Mouse (Mus musculus) liver, embryonic 16.5 days (tissue): ENCODE data around the gene Defb36. TPM values are rescaled to one million over a fixed set of nuclear protein-coding genes. Genes with fewer than 3 reads are reported as not detected.

Experiments used
- ATAC-seq: fragments of 200-750 bp; cut with Nextera tagmentation; 2 replicates; pipeline ENCODE4 v1.8.0; 2017; ENCODE audit warnings: low read depth, mild to moderate bottlenecking, moderate number of reproducible peaks, moderate library complexity
- H3K27ac ChIP-seq: fragments of 300-500 bp; sonication (generic); 2 replicates; pipeline ENCODE4 v1.5.1; 2014; ENCODE audit warnings: mild to moderate bottlenecking, low read length
- H3K27me3 ChIP-seq: fragments of 300-500 bp; sonication (generic); 2 replicates; pipeline ENCODE4 v1.6.1; 2014; ENCODE audit warnings: low read depth, low read length, mixed read lengths; ENCODE audit not compliant: control insufficient read depth, insufficient read depth
- H3K36me3 ChIP-seq: fragments of 300-500 bp; sonication (generic); 2 replicates; pipeline ENCODE4 v1.6.1; 2014; ENCODE audit warnings: mild to moderate bottlenecking; ENCODE audit not compliant: control insufficient read depth, insufficient read depth
- H3K4me1 ChIP-seq: fragments of 300-500 bp; sonication (generic); 2 replicates; pipeline ENCODE4 v1.6.1; 2014; ENCODE audit warnings: low read depth, low read length, mixed read lengths; ENCODE audit not compliant: control insufficient read depth
- H3K4me2 ChIP-seq: fragments of 300-500 bp; sonication (generic); 2 replicates; pipeline ENCODE4 v1.6.1; 2014; ENCODE audit warnings: low read depth, low read length, mixed read lengths
- H3K4me3 ChIP-seq: fragments of 300-500 bp; sonication (generic); 2 replicates; pipeline ENCODE4 v1.5.1; 2014; ENCODE audit warnings: low read depth, mild to moderate bottlenecking, low read length
- H3K9ac ChIP-seq: fragments of 300-500 bp; sonication (generic); 2 replicates; pipeline ENCODE4 v1.6.1; 2014; ENCODE audit warnings: low read depth, low read length
- H3K9me3 ChIP-seq: fragments of 300-500 bp; sonication (generic); replicated peaks from 2 replicates; pipeline ENCODE4 v1.6.1; 2016; ENCODE audit warnings: low read length; ENCODE audit not compliant: control insufficient read depth
- WGBS: fragments of 180-500 bp; shearing (Covaris S2); extraction: QIAGEN DNeasy Blood & Tissue Kit; methylation state at CpG from one replicate; pipeline ENCODE4 v1.1.7; 2014; ENCODE audit not compliant: insufficient replicate concordance; 5-methylcytosine and 5-hydroxymethylcytosine counted together
- polyA plus RNA-seq: library from polyadenylated mRNA; unstranded; fragments of >200 nt; fragmentation: Nextera tagmentation; extraction: Ambion mirVana; gene quantifications from 2 replicates; pipeline ENCODE4 v1.2.1, GENCODE M21; 2015

The Defb36 gene
- polyA plus RNA-seq, 1 experiment from 2014 or later: not detected

DNA sequence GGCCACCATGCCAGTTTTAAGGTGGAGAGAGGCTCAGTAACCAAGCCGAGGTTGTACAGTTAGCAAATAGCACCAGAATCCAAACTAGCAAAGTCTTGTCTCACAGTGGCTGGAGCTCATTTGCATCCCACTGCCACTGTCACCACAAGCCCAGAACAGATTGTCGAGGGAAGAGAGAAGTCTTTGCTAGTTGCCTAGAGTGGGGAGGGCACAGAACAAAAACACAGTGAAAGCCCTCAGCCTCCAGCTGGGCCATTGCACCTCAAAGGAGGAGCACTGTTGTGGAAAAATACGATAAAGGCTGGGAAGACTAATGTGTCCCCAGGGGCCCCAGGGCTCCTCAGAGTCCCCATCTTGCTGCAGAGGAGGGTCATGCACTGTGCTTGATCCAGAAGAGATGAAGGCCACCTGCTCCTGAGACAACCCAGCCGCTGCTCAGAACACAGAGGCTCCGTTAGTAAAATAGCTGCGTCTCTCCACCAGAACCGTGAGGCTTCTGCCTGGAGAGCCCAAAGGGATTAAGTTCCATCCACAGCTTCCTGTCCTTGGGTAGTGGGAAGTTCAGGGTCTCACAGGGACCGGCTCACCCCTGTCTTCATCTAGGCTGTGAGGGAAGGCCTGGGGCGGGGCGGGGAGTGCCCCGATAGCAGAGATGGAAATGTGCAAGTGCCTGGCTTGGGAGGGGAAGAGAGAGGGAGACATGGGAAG is 35.4 kb downstream of the Defb36 start:
- H3K4me1 ChIP-seq: no peaks in the 10 kb centered on the region
- H3K4me2 ChIP-seq: no peak overlapping the region
- 47% methylated on average over 11 of the region's 11 CpGs for WGBS
- H3K9me3 ChIP-seq: no peaks in the 10 kb centered on the region
- H3K4me3 ChIP-seq: no peak overlapping the region
- no peaks in the 10 kb centered on the region for H3K27me3 ChIP-seq
- no peak overlapping the region for H3K9ac ChIP-seq
- no peak for ATAC-seq
- H3K36me3 ChIP-seq: no peaks in the 10 kb centered on the region
- H3K27ac ChIP-seq: peak overlapping the region; percentile 22; the same call in 1 of the 2 replicates

DNA sequence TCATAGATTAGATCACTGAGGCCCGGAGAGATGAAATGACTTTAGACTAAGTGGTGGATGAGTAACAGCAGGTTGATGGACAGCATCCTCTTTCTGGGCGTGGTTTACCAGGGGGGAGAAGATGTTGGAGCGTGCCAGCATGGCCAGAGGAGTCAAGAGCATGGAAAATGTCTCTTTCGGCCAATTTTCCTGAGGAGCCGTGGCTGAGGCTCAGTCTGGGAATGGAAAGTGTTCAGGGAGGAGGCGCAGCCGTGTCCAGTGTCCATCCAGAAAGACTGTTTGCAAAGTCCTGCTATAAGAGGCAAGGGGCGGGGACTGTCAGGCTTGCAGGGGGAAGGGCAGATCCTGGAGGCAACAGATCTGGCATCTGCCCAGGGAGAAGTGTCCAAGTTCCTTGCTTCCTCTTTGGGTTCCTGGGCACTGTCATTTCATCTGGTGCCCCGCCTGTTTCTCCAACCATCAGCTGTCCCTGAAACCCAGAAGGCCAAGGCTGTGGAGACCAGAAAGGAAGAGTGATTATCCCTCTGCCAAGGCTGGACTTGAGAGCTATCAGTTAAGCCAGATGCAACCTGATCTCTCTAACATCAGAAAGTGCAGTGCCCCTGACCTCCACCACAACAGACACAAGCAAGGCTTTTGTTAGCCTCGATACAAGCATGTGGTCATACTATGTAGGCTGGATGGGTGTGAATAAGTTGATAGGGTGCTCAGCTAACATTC is 48.9 kb downstream of the Defb36 start:
- H3K4me1 ChIP-seq: no peaks in the 10 kb centered on the region
- 48% methylated on average over 10 of the region's 10 CpGs for WGBS
- ATAC-seq: no peak
- H3K36me3 ChIP-seq: no peaks in the 10 kb centered on the region
- H3K9ac ChIP-seq: no peak overlapping the region
- no peak overlapping the region for H3K27ac ChIP-seq
- no peaks in the 10 kb centered on the region for H3K9me3 ChIP-seq
- no peak overlapping the region for H3K4me3 ChIP-seq
- no peaks in the 10 kb centered on the region for H3K27me3 ChIP-seq
- H3K4me2 ChIP-seq: no peak overlapping the region

DNA sequence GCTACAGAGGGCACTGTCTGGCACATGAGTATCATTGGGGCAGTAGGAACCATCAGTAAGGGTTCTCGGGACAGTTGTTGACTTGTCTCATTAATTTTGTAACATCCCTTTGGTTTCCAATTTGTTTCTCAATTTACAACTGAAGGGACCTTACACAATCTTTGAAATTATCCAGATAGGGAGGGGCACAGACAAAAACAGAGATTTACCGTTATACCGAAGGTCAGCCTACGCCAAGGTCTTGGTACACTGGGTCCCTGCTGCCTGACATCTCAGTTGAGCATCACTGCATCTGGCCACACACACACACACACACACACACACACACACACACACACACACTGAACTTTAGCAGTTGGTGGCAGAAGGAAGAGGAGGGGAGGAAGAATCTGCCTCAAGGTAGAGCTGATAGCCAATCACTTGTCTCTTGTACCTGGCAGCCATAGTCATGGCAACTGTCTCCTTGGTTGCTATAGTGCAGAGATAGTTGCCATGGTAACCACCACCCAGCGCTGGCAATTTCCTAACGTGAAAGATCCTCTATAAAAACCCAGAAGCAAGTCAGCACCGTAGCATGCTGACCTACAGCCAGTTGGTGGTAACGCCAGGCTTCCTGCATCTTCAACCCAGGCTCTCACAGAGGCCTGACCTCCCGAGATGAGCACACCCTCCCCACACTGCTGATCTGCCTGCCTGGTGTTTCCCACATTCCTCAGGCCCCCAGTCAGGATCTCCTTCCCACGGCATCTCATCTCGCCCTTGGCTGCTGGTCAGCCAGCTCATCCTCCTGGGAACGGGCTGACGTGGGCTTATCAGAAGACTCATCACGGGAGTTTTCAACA is 50.0 kb downstream of the Defb36 start:
- no peak overlapping the region for H3K9ac ChIP-seq
- no peaks in the 10 kb centered on the region for H3K4me1 ChIP-seq
- no peak for ATAC-seq
- no peak overlapping the region for H3K4me2 ChIP-seq
- no peak overlapping the region for H3K4me3 ChIP-seq
- no peaks in the 10 kb centered on the region for H3K9me3 ChIP-seq
- H3K27me3 ChIP-seq: no peaks in the 10 kb centered on the region
- H3K36me3 ChIP-seq: no peaks in the 10 kb centered on the region
- 34% methylated on average over 14 of the region's 14 CpGs for WGBS
- H3K27ac ChIP-seq: no peak overlapping the region

DNA sequence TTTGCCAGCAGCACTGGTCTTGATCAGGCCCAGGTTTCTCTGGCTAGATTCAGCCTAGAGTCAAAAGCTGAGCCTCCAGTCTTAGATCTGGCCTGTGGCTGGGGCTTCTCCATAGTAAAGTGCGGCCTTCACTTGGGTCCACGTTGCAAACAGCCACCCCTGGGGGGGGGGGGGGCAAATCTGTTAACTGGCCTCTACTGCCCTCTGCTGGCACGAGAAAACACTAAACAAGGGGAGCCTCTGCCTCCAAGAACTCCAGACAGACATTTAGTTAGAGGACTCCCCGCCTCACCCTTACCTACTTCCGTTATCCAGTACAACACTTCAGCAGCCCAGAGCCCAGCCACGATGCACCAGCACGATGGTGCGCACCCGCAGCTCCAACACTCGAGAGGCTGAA is 53.3 kb downstream of the Defb36 start:
- Histone ChIP-seq H3K27me3 (no peaks in the 10 kb centered on the region), H3K36me3 (no peaks in the 10 kb centered on the region), H3K4me2 (no peak overlapping the region), H3K9ac (no peak overlapping the region), H3K27ac (no peak overlapping the region), H3K4me3 (no peak overlapping the region), H3K9me3 (no peaks in the 10 kb centered on the region), H3K4me1 (no peaks in the 10 kb centered on the region)
- WGBS: 45% methylated on average over 10 of the region's 10 CpGs
- no peak for ATAC-seq

DNA sequence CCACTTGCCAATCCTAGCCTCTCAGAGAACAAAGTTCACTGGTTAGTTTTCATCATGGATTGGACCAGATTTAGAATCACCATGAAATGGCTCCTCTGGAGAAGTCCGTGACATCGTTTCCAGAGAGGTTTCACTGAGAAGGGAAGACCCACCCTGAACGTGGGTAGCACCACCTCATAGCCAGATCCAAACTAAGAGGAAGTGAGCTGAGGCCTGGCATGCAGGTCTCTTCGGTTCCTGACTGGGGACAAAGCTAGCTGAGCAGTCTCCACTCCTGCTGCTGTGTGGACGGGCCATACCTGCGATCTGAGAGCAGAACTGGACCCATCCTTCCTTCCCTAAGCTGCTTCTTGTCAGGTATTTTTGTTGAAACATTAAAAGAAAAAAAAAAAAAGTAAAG is 57.0 kb downstream of the Defb36 start:
- Histone ChIP-seq H3K9ac (no peak overlapping the region), H3K36me3 (no peaks in the 10 kb centered on the region), H3K4me2 (no peak overlapping the region), H3K27ac (no peak overlapping the region), H3K4me3 (no peak overlapping the region), H3K9me3 (no peaks in the 10 kb centered on the region), H3K27me3 (no peaks in the 10 kb centered on the region), H3K4me1 (no peaks in the 10 kb centered on the region)
- no peak for ATAC-seq
- 45% methylated on average over 6 of the region's 6 CpGs for WGBS

Other genes starting within 250 kb of the Defb36 start
- gene Nrsn2, start 227.7 kb upstream of the Defb36 start, polyA plus RNA-seq: not detected in 2 replicates
- 0.77 and 0.99 TPM in 2 replicates for gene Sox12, start 206.3 kb upstream of the Defb36 start, polyA plus RNA-seq
- 6.4 and 6.7 TPM in 2 replicates for gene Zcchc3, start 189.3 kb upstream of the Defb36 start, polyA plus RNA-seq
- 0.12 and 0.18 TPM in 2 replicates for gene 6820408C15Rik, start 188.7 kb upstream of the Defb36 start, polyA plus RNA-seq
- not detected in 2 replicates for gene Defb23, start 139.7 kb upstream of the Defb36 start, polyA plus RNA-seq
- gene Defb20, start 127.3 kb upstream of the Defb36 start, polyA plus RNA-seq: not detected in 2 replicates
- gene Defb22, start 114.2 kb upstream of the Defb36 start, polyA plus RNA-seq: not detected in 2 replicates
- not detected in 2 replicates for gene Defb26, start 92.6 kb upstream of the Defb36 start, polyA plus RNA-seq
- not detected in 2 replicates for gene Defb28, start 86.1 kb upstream of the Defb36 start, polyA plus RNA-seq
- not detected in 2 replicates for gene Defb29, start 64.2 kb upstream of the Defb36 start, polyA plus RNA-seq
- not detected in 2 replicates for gene Gm17416, start 35.0 kb upstream of the Defb36 start, polyA plus RNA-seq
- not detected in 2 replicates for gene Defb21, start 31.6 kb upstream of the Defb36 start, polyA plus RNA-seq
- gene Defb19, start 24.0 kb upstream of the Defb36 start, polyA plus RNA-seq: not detected in 2 replicates
- gene Defb45, start 4.9 kb upstream of the Defb36 start, polyA plus RNA-seq: not detected in 2 replicates
- not detected in 2 replicates for gene Defb25, start 18.7 kb downstream of the Defb36 start, polyA plus RNA-seq
- gene Rem1, start 22.6 kb downstream of the Defb36 start, polyA plus RNA-seq: 1.1 TPM in 2 replicates
- 45.5 and 52.7 TPM in 2 replicates for gene H13, start 65.1 kb downstream of the Defb36 start, polyA plus RNA-seq
- 10.2 and 11.1 TPM in 2 replicates for gene Mcts2, start 82.7 kb downstream of the Defb36 start, polyA plus RNA-seq
- gene Id1, start 131.9 kb downstream of the Defb36 start, polyA plus RNA-seq: 18.1 and 18.8 TPM in 2 replicates
- 0.95 and 1.4 TPM in 2 replicates for gene Cox4i2, start 149.8 kb downstream of the Defb36 start, polyA plus RNA-seq
- 213 and 241 TPM in 2 replicates for gene Bcl2l1, start 227.4 kb downstream of the Defb36 start, polyA plus RNA-seq
- 57.7 and 58.9 TPM in 2 replicates for gene Tpx2, start 243.6 kb downstream of the Defb36 start, polyA plus RNA-seq